Mouse (Mus musculus) C2C12 (cell line): Measurements from ENCODE around the gene E030018B13Rik.

Source experiments
- CEBPB ChIP-seq: IDR thresholded peaks from one replicate; pipeline ENCODE4 v1.6.1; 2011; ENCODE audit warnings: low read depth, mild to moderate bottlenecking, control low read depth, moderate library complexity
- CTCF ChIP-seq: IDR thresholded peaks from one replicate; pipeline ENCODE4 v1.5.1; 2011; ENCODE audit not compliant: control insufficient read depth, insufficient read depth, insufficient read length
- FOSL1 ChIP-seq: IDR thresholded peaks from one replicate; pipeline ENCODE4 v1.8.0; 2011; ENCODE audit warnings: mild to moderate bottlenecking, low read length; ENCODE audit not compliant: poor library complexity, insufficient read depth, severe bottlenecking
- MAX ChIP-seq: IDR thresholded peaks from one replicate; pipeline ENCODE4 v1.6.1; 2011; ENCODE audit warnings: mild to moderate bottlenecking, control low read depth
- MYOD1 ChIP-seq: IDR thresholded peaks from one replicate; pipeline ENCODE4 v1.6.1; 2011; ENCODE audit warnings: low read depth; ENCODE audit not compliant: control insufficient read depth, insufficient read length
- MYOG ChIP-seq: IDR thresholded peaks from one replicate; pipeline ENCODE4 v1.6.1; 2011; ENCODE audit not compliant: control insufficient read depth, insufficient read length; ENCODE audit errors: extremely low read depth
- USF1 ChIP-seq: IDR thresholded peaks from one replicate; pipeline ENCODE4 v1.6.1; 2011; ENCODE audit warnings: low read depth, mild to moderate bottlenecking, control low read depth, moderate library complexity

- TF ChIP-seq CTCF (no peak), MAX (no peak), USF1 (no peak), FOSL1 (no peak), CEBPB (no peak), MYOD1 (no peak), MYOG (no peak)
These were observed 5.0 kb upstream of the E030018B13Rik start for GRCm38 (mm10) chr7:63911383-63912233.
